Mouse (Mus musculus) forebrain, embryonic 10.5 days (tissue): ENCODE data around the gene Kat2a. TPM values are rescaled to one million over a fixed set of nuclear protein-coding genes. Genes with fewer than 3 reads are reported as not detected.
"Not testable (repeated sequence)": the region's sequence is repeated elsewhere in the genome, so short reads cannot be mapped to it uniquely, and the experiment has no call there.

ENCODE experiments used
- DNase-seq: peaks from one replicate; pipeline ENCODE4 v3.0.0-alpha.2; 2017; ENCODE audit warnings: low spot score; ENCODE audit errors: extremely low spot score
- H3K27ac ChIP-seq: fragments of 300-500 bp; sonication (generic); 2 replicates; pipeline ENCODE4 v1.5.1; 2016; ENCODE audit warnings: mild to moderate bottlenecking
- H3K27me3 ChIP-seq: fragments of 300-500 bp; sonication (generic); 2 replicates; pipeline ENCODE4 v1.6.1; 2016; ENCODE audit warnings: mild to moderate bottlenecking; ENCODE audit not compliant: poor library complexity, severe bottlenecking
- H3K36me3 ChIP-seq: fragments of 300-500 bp; sonication (generic); replicated peaks from 2 replicates; pipeline ENCODE4 v1.6.1; 2016; ENCODE audit warnings: mild to moderate bottlenecking, moderate library complexity
- H3K4me1 ChIP-seq: fragments of 300-500 bp; sonication (generic); 2 replicates; pipeline ENCODE4 v1.6.1; 2016
- H3K4me3 ChIP-seq: fragments of 300-500 bp; sonication (generic); 2 replicates; pipeline ENCODE4 v1.5.1; 2016; ENCODE audit warnings: mild to moderate bottlenecking, moderate library complexity
- H3K9me3 ChIP-seq: fragments of 300-500 bp; sonication (generic); 2 replicates; pipeline ENCODE4 v1.6.1; 2016; ENCODE audit warnings: mild to moderate bottlenecking, moderate library complexity
- WGBS: fragments of 180-500 bp; shearing (Covaris S2); methylation state at CpG from one replicate; pipeline ENCODE4 v1.1.7; 2016; 5-methylcytosine and 5-hydroxymethylcytosine counted together
- polyA plus RNA-seq: library from polyadenylated mRNA; unstranded; fragments of >200 nt; fragmentation: Nextera tagmentation; extraction: Ambion mirVana; gene quantifications from 2 replicates; pipeline ENCODE4 v1.2.1, GENCODE M21; 2016

Gene Kat2a
- polyA plus RNA-seq, 1 experiment from 2014 or later = 76.3 TPM

- Histone ChIP-seq H3K36me3 (no peaks in the 10 kb centered on the region), H3K4me1 (peaks cover 13% of the 10 kb centered on the region), H3K4me3 (no peak overlapping the region), H3K9me3 (peaks cover 5% of the 10 kb centered on the region; the same call in 1 of the 2 replicates), H3K27me3 (peaks cover 37% of the 10 kb centered on the region), H3K27ac (no peak overlapping the region)
- WGBS = 85% methylated on average over 2 of the region's 2 CpGs
- DNase-seq = no peak
Measured at GRCm38 (mm10) chr11:100671956-100672355, 40.3 kb downstream of the Kat2a start.

DNA sequence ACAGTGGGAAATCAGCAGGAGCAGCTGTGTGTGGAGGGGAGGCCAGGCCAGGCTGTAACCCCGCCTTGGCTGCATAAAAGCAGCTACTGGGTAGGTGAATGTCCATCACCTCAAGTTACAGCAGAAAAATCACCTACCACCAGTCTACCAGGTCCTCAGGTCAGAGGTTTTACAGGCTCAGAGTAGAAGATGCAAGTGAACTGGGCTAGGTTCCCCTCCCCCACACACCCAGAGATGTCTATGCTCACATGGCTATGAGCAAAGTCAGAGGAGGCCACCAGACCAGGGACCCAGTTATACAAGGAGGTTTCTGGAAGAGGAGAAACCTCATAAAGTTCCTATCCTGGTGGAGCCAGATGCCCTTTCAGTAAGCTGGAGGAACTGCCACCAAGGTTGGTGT is 41.2 kb downstream of the Kat2a start:
- Histone ChIP-seq H3K36me3 (no peaks in the 10 kb centered on the region), H3K4me3 (no peak overlapping the region), H3K27ac (no peak overlapping the region), H3K27me3 (peaks cover 37% of the 10 kb centered on the region), H3K9me3 (peaks cover 5% of the 10 kb centered on the region; the same call in 1 of the 2 replicates), H3K4me1 (peaks cover 13% of the 10 kb centered on the region)
- DNase-seq = no peak
- WGBS = 76% methylated on average over 1 of the region's 1 CpGs

DNA sequence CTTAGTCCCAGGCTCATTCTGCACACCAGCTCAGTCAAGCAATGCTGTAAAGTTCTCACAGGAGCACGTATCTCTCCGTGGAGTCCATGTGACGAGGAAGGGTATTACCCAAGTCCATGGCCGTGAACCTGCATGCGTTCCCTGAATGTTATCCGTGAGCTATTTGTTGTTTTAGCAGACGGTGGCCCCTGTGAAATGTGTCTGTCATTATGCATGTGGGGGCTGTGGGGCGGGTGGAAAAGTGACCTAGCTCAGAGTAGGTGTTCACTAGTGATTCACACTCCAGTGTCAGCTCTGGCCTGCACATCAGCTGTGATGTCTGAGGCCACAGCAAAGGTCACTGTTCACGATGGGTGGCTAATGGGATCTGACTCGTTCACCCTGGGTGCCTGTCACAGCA is 52.5 kb downstream of the Kat2a start:
- Histone ChIP-seq H3K36me3 (no peaks in the 10 kb centered on the region), H3K4me1 (peaks cover 19% of the 10 kb centered on the region), H3K4me3 (no peak overlapping the region), H3K27ac (no peak overlapping the region), H3K9me3 (no peaks in the 10 kb centered on the region), H3K27me3 (peaks cover 13% of the 10 kb centered on the region; the same call in 1 of the 2 replicates)
- WGBS = 82% methylated on average over 10 of the region's 10 CpGs
- no peak for DNase-seq

- DNase-seq = no peak
Measured at GRCm38 (mm10) chr11:100656458-100656857, 55.8 kb downstream of the Kat2a start.

DNA sequence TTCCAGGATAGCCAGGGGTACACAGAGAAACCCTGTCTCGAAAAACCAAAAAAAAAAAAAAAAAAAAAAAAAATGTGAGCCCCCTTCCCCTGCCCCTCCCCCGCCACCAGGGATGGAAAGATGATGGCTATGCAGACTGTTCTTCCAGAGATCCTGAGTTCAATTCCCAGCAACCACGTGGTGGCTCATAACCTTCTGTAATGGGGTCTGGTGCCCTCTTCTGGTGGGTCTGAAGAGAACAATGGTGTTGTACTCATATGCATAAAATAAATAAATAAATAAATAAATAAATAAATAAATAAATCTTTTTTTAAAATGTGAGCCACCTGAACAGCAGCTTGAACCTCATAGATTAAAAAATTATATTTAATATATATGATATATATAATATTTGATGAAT is 56.7 kb downstream of the Kat2a start:
- H3K4me1 ChIP-seq = peaks cover 23% of the 10 kb centered on the region
- 61% methylated on average over 3 of the region's 3 CpGs for WGBS
- H3K27me3 ChIP-seq = peaks cover 31% of the 10 kb centered on the region
- not testable (repeated sequence) for H3K4me3 ChIP-seq, H3K36me3 ChIP-seq, DNase-seq, H3K9me3 ChIP-seq, H3K27ac ChIP-seq

More at GRCm38 (mm10) chr11:100656458-100656857, 55.8 kb downstream of the Kat2a start:
- WGBS = 12% methylated on average over 6 of the region's 6 CpGs
- H3K36me3 ChIP-seq = no peaks in the 10 kb centered on the region
- H3K27me3 ChIP-seq = peaks cover 22% of the 10 kb centered on the region
- 0 out of 2 replicates have a peak overlapping the region, but pooled peaks have one; percentile 4 for H3K27ac ChIP-seq
- no peaks in the 10 kb centered on the region for H3K9me3 ChIP-seq
- no peak overlapping the region for H3K4me3 ChIP-seq
- peaks cover 19% of the 10 kb centered on the region for H3K4me1 ChIP-seq

Other genes with a start within 250 kb of the Kat2a start
- 8.2 and 10.0 TPM in 2 replicates for gene Klhl11, start 239.7 kb downstream of the Kat2a start, polyA plus RNA-seq
- gene Acly, start 184.5 kb downstream of the Kat2a start, polyA plus RNA-seq = 287 and 294 TPM in 2 replicates
- 1.4 and 1.5 TPM in 2 replicates for gene Ttc25, start 166.9 kb downstream of the Kat2a start, polyA plus RNA-seq
- gene Cnp, start 137.6 kb downstream of the Kat2a start, polyA plus RNA-seq = 15.3 and 17.5 TPM in 2 replicates
- 83.1 and 91.8 TPM in 2 replicates for gene Nkiras2, start 93.2 kb downstream of the Kat2a start, polyA plus RNA-seq
- gene Dnajc7, start 92.3 kb downstream of the Kat2a start, polyA plus RNA-seq = 286 and 289 TPM in 2 replicates
- 0.28 and 0.41 TPM in 2 replicates for gene Zfp385c, start 20.0 kb downstream of the Kat2a start, polyA plus RNA-seq
- gene Dhx58, start 8.2 kb downstream of the Kat2a start, polyA plus RNA-seq = 3.1 and 3.8 TPM in 2 replicates
- gene Hspb9, start 1.4 kb upstream of the Kat2a start, polyA plus RNA-seq = 0.24 and 0.30 TPM in 2 replicates
- 13.2 and 14.9 TPM in 2 replicates for gene Rab5c, start 25.8 kb upstream of the Kat2a start, polyA plus RNA-seq
- 0.62 and 0.78 TPM in 2 replicates for gene Kcnh4, start 47.5 kb upstream of the Kat2a start, polyA plus RNA-seq
- not detected in 2 replicates for gene Hcrt, start 50.5 kb upstream of the Kat2a start, polyA plus RNA-seq
- 2.8 and 3.0 TPM in 2 replicates for gene Ghdc, start 58.5 kb upstream of the Kat2a start, polyA plus RNA-seq
- 14.9 and 16.2 TPM in 2 replicates for gene Stat5b, start 138.3 kb upstream of the Kat2a start, polyA plus RNA-seq
- 1.7 TPM in 2 replicates for gene Stat5a, start 146.9 kb upstream of the Kat2a start, polyA plus RNA-seq
- gene Stat3, start 227.1 kb upstream of the Kat2a start, polyA plus RNA-seq = 15.0 and 15.6 TPM in 2 replicates